Mouse (Mus musculus): ENCODE measurements at regions not wholly inside any gene's neighbourhood (a gene's known extent, or its start where the extent isn't known, plus 50 kb on each side); places are given as distances from the start of the nearest gene placed in this dataset.

DNA sequence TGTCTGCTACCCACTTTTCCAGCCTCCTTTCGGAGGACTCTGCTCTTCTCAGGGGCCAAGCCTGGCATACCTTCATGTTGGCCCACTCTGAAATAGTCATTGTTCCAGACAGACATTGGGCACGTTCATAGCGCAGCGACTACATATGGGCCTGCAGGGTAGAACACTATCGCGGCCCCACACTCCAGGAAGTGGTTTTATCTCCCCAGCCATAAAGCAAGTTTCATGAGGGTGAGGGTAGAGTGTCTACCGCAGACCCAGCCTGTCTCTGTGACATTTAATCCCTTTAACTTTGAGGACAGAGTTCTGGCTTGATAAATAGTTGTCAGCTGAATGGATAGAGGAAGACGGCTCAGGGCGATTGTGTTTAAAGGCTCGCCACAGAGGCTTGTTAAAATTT lies 177.5 kb upstream of the Elac2 start:
- DNase-seq: no peak

DNA sequence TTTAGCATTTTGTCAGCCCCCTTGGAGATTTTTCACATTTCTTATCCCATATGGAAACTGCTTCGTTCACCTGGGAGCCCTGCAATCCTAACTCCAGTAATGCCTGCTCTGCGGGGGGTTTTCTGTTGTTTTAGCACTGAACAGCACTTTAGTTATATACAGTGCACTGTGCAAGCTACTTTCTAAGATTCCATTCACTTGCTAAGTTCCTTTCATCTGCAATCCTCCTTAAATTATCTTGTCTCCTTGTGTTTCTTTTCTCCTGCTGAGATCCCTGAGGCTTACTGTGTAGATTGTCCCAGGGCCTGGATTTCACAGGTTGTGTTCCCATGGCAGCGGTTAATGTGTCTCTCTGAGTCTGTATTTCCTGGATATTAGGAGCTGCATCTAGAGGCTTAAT lies 173.3 kb upstream of the Elac2 start:
- DNase-seq: no peak

DNA sequence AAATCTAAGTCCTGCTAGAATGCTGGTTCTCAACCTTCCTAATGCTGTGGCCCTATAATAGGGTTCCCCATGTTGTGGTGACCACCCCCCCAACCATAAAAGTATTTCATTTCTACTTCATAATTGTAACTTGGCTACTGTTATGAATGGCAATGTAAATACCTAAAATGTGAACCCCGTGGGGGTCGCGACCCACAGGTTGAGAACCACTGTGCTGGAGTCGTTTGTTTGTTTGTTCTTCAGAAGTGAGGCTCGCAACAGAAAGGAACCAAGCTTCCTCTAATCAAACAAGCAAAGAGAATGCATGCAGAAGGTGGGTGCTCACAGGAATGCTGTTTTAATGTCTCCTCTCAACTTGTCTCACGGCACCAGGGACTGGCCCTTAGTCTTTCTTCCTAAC lies 166.4 kb upstream of the Elac2 start:
- no peak for DNase-seq

DNA sequence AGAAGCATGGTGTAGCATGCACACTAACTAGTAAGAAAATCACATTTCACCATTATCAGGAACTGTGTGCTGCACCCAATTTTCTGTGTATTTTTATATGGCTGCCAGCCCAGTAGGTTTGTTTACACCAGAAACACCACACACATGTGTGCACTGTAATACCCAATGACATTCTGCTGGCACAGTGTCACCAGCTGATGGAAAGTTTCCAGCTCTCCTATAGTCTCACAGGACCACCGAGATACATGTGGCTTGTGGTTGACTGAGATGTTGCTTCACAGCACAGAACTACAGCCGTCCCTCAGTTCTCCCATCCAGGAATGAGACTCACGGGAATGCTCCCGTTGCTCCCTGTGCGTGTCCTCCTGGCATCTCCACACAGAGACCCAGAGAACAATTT lies 149.4 kb upstream of the Elac2 start:
- no peak for DNase-seq

DNA sequence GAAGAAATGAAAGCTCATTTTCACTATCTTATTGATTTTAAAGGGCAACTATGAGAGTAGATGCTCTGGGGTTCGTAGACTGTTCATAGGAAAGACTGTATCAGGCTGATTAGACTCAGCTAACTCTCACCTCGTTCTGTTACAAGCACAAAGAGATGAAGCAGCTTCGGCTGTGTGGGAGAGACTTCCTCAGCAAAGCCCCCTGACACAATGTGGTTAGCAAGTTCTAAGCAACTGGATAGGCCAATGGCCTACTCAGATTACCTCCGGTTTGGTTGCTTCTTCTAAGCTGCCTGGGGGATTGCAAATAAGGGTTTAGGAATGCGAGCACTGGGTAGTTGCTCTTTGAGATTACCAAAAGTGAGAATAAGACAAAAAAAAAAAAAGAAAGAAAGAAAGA lies 146.4 kb upstream of the Elac2 start:
- no peak for DNase-seq

DNA sequence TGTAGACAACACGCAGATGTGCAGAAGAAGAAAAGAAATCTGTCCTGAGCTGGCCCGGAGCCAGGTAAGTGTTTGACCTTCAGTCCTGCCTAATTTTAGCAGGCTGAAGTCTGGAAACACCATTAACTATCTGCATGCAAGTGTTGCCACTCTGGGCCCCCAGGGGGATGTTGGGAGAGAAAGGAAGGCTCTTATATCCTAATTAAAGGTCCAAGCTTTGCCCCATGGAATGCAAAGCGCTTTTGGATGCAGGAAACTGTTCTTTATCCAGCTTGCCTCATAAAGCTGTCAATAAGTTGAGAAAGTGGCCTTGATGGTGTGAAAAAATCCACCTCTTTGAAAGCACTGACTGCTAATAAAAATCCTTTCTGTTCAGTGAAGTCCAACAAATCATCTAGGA lies 145.1 kb upstream of the Elac2 start:
- DNase-seq: no peak

DNA sequence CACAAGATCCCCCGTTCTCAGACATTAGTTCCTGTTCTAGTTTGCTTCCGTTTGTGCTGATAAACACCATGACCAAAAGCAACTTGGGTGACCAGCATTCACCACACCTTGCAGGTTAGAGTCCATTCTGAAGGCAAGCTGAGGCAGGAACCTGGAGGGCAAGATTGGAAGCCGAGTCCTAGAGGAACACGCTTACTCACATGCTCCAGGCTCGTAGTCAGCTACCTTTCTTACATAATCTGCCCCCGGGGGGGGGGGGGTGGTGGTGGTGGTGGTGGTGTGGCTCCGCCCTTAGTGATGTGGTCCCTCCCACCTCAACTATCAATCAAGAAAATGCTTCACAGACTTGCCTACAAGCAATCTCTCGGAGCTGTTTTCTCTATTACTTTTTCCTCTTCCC lies 142.1 kb upstream of the Elac2 start:
- DNase-seq: no peak

DNA sequence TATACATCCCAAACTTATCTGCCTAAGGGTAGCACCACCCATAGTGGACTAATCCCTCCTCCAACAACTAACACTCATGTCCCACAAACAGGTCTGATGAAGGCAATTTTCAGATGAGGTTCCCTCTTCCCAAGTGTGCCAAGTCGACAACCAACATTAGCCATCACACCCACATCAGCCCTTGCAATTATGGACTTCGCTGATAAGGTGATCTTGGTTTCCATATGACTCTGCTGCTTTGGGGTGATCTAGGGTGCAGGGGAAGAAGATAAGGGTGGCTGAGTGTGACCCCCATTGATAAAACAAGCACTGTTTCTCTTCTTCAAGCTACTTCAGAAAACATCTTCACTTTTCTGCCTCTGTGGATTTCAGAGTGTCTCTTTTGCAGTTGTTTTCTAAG lies 137.7 kb upstream of the Elac2 start:
- DNase-seq: no peak

DNA sequence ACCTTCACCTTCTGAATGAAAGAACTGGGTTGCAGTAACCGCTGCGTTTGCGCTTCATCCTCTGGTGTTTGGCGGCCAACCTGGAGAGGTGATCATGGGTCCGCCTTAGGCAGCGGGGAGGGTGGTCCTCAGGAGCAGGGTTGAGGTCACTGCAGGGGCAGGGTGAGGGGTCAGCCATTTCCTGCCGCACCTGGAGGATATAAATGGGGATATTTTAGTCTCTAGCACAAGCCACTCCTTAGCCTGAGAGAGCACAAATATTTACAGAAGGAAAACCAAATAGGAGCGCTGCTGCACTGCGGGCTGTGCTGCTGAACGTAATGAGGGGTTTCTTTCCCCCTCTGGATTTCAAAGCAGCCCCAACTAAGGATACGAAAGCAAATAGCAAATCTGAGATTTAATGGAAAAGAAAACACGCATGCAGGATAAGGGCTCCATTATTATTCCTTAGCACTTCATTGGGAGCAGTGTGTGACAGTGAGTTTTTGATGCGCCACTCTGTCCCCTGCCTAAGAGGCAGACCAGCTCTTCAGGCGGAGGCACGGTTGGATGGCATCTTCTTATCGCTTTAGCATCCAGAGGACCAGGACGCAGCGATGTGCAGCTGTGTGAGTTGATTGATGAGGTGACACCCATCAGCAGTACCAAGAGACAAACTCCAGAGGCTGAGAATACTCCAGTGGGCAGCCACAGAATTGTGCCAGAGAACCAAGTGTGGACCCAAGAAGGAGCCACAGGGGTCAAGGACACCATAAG lies 135.9 kb upstream of the Elac2 start:
- DNase-seq: no peak

DNA sequence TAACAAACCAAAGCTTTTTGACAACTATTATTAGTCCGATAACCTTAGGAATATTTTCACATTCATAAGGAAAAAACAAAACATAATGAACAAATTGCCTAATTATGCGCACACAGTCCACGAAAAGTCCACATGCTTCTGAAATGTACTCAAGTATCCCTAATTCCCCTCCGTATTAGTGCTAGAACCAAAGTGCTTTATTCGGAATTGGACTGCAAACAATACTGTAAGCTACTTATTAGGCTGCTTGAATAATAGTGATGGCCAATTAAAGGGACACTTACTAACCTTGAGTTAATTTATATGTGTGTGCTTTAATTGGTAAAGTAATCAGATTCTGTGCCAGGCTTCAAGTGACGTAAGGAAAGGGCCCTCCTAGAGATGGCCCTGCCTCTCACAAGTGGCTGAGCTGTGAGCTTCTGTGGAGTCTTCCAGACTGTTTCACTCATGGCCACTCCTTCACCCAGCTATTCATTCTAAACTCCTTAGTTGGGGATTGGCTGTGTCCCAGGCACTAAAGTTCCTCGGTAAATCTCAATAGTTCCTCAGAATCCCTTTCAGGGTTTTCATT lies 132.2 kb upstream of the Elac2 start:
- no peak for DNase-seq

DNA sequence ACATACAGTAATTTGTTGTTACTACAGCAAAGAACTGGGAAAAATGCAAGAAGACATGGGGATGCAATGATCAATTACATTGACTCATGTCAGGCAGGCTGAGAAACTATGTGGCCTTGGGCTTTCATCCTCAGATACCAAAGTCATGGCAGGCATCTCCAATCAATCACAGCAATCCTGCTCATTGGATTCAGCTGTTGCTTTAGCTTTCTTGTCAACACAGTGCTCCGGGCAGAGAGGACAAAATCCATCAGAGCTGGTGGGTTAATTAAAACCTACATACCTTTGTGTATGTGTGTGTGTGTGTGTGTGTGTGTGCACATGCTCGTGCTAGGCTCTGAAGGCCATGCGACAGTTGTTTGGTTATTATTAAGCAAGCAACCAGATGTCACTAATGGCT lies 119.2 kb upstream of the Elac2 start:
- no peak for DNase-seq

DNA sequence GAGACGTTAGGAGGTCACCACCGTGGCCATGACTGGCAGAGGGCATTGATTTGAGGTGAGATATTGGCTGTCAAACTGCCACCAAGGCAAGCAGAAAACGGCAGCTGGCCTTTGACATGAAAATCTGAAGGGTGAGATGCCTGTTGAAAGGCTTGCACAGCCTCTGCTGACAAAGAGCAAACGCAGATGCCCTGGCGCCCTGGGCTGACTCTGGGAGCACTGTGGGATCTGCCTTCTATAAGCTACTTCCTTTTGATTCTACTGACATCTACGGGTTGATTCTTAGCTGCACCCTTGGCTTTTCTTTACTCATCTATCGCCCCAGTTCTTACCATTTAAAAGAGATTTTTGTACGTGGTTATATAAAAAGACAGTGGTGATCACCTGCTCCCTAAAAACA lies 98.2 kb upstream of the Elac2 start:
- no peak for DNase-seq

DNA sequence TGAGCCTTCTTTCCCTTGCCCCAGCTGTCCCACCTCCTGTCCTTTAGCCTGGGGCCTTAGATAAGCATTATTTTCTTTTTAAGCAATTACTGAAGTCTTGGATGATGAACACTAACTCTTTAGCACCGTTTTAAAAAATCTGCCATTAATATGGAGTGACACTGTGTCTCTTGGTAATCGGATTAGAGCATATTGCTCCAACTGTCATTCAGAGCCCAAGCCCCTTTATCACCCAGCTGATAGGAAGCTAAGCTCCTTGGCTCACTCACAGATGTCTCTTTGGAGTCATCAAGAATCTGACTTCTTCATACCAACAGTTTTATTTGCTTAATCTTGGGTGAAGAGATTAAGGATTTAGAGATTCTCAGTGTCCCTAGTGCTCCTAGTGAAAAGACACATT lies 94.3 kb upstream of the Elac2 start:
- DNase-seq: no peak

DNA sequence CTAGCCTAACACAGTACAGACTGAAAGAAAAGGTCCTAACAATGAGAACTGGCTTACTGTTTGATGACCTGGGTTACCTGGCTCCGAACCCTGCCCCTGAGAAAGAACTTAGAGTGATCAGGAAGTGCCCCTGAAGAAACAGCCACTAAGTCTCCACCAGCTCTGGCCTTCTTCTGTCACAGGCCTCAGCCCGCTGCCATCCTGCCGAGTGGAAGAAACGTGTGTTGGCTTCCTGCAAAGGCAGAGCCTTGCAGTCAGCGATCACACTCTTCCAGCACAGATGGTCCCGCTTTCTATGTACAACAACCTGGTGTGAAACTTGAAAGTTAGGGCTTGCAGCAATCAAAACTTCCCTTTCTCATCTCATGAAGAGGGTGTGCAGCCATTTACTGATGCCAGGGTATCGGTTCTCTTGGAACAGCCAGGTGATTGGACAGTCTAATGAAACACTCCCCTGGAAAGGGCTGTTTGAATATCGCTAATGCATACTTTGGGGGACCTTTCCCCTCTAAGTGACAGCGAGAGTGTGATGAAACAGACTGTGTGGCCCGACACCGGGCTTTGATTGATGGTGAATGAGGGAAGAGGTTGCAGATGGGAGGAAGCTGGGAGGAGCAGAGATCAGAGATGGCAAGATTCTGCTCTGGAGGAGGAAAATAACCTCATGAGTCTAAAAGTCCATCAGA lies 89.4 kb upstream of the Elac2 start:
- no peak for DNase-seq

DNA sequence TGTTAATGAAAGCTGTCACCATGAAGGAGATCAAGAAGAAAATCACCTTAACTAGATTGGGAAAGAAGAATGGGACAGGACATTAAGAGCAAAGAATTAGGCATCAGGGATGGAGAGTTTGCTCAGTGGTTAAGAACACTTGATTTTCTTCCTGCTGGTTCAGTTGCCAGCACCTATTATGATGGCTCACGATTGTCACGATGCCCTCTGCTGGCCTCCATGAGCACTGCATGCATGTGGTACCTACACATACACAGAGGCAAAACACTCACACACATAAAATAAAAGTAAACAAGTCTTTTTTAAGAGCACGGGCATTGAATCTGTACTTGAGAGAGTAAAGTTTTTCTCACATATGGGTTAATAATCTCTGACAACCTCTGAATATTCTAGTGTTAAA lies 88.1 kb upstream of the Elac2 start:
- peak; percentile 7 to 21 for DNase-seq

DNA sequence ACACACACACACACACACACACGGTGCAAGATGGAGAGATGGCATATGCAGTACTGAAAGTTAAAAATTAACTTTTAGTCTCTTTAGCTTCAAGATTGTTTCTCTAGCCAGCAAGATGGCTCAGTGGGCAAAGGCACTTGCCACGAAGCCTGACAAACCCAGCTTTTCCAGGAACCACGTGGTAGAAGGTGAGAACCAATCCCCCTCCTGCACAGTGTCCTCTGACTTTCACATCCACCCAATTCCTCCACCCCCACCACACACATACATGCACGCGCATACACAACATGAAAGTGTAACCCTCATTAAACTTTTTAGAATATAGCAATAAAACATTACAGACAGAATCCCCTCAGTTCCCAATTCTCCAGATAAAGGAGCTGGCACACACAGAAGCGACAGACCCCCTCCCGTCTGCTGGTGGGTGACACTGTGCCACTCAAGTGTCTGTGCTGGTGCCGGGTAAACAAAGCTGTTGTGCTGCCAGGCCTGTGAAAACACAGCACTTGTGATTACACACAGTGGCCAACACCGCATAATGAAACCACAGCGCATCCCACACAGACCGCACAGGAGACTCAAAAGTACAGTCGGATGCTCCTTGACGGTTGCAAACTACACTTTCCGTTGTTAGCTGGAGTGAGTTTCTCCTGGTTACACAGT lies 82.9 kb upstream of the Elac2 start:
- no peak for DNase-seq

DNA sequence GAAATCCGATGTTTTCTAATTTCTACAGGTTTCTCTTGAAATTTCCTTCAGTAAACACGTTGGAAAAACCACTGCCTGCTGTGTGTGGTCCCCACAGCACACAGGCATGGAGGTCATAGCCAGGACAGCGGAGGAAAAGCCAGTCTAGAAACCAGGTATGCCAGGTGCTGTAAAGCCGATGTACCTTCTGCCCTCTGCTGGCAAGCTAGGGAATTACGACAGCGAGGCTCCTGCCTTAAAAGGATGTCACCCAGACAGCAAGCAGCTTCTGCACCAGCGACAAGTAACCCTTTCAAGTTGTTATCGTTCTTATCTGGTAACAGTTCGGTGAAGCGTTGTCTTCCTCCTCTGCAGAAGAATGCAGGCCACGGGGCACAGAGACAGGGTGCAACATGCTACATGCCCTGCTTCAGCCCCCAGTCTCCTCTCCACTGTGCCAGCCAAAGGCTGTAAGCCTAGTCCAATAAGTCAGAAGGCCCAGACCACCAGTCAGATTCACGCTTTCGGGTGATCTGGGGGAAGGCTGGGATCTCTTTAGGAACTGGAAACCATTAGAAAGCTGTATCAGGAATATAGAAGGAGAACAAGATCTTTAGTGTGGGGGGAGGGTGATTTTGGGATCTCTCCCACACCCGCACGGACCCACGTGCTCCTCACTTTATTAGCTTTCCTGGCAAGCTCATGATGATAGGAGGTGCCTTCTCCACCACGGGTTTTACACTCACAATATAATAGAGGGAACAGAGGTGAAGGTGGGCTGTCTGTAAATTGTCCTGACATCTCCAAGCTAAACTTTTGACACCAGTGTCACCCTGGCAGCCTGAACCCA lies 79.9 kb upstream of the Elac2 start:
- DNase-seq: peak; percentile 73 to 79

DNA sequence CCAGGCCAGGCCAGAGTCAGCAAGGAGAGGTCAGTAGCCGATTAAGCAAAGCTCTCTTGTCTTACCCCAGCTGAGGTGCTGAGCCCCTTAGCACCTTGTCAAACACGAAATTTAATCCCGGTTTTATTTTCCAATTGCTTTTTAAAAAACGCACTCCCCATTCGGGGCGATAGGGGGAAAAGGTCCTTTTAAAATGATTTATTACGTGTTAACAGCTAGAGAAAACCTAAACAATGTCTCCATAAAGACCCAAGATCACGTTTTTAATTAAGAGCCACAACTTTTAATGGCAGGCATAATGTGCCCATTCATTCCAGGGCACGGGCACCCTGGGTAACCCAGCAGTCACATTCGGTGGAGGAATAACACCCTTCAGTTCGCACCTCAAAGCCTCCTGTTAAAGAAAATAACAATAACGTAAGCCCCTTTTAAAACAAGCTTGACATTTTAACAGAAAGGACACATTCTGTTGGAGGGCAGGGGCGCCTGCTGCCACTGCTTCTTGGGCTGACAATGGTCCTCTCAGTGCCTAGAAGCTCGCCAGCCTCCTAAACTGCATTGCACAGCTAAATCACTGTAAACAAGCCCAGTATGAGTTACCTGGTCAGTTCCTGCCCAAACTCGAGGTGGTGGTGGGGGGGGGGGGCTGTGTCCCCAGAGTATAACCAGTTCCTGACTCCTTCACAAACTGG lies 79.1 kb upstream of the Elac2 start:
- no peak for DNase-seq

DNA sequence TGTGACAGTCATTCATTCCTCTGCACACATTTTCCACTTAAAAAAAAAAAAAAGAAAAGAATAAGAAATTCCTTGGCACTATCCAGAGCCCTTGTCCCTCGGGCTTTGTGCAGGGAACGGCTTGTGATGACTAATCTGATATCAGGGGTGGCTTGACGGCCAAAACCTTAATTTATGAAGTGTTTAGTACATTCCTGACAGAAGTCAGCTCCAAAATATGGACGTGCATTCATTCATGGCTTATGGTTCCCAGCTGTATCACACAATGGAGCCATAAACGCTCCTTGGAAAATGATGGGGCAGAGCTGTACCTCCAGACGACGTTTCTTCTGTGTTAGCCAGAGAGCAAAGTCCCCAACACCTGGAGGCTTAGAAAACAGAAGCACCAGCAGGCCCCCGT lies 62.1 kb upstream of the Elac2 start:
- no peak for DNase-seq

DNA sequence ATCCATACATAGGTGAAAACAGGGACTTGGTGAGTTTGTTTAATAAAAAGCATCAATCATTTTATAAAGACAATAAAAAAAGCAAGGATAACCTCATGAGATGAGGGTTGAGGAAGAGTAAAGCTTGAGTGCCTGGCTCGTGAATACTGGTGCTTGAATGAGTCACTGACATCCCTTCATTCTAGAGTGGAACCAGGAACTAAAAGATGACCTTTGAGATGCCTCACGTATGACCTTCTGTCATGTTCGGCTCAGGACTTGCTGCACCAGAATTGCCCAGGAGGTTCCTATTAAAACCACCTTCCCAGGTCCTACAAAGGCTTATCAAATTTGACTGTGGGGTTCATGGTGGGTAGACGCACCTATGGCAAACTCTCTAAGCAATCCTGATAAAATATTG lies 61.5 kb upstream of the Elac2 start:
- no peak for DNase-seq

DNA sequence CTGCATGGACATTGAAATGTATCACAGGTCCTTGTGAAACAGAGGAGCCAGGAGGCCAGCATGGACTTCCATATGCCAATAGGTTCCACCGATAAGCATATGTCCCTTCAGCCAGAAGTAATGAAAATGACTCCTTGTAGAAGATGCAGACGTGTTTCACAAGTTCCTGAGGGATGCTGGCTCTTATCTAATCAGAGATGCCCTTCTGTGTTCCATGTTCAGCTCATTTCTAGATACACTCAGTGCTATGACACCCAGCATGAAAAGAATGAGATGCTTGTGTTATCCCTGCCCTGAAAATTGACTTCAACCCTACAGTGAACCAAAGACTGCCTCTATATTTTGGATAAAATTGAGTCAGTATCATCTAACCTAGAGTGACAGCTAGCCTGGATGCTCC lies 53.8 kb upstream of the Elac2 start:
- no peak for DNase-seq

DNA sequence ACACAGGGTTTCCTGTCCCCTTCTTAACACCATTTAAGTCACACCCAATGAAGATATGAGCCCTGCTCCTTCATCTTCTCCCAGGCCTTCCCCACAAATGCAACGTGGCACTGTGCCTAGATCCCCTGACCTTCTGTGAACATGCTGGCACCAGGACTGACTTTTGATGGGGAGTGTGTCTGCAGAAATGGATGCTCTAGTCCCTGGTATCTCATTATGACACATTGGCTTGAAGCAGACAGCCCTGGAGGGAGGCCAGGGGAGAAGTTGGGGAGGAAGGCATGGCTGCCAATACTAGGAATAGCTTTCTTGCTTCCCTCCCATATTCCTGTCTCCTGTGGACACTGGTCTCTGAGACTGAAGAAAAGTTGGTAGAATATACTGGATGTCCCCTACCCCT lies 52.9 kb upstream of the Elac2 start:
- peak; percentile 50 to 74 for DNase-seq
